Mouse (Mus musculus) granulocyte monocyte progenitor cell, adult 5-6 weeks (primary cell): ENCODE measurements around the gene 2010300C02Rik. TPM values are rescaled to one million over a fixed set of nuclear protein-coding genes. Genes with fewer than 3 reads are reported as not detected.
"Not testable (repeated sequence)": the region's sequence is repeated elsewhere in the genome, so short reads cannot be mapped to it uniquely, and the experiment has no call there.

Source experiments
- ATAC-seq: replicated peaks from 2 replicates; pipeline ENCODE4 v1.8.0; 2016; ENCODE audit warnings: mild to moderate bottlenecking, moderate TSS enrichment, inconsistent platforms; ENCODE audit not compliant: poor library complexity, severe bottlenecking
- total RNA-seq, 2 experiments: library from RNA; stranded (forward) in 1 of 2; stranded (reverse) in 1 of 2; fragments of 200-712, 200-1000 nt in 1 of 2; fragments of >200 nt in 1 of 2; fragmentation: Nextera tagmentation in 1 of 2; gene quantifications; 2 replicates each; pipeline ENCODE4 v1.2.3; 2014 to 2017

2010300C02Rik gene
- total RNA-seq, 2 experiments from 2014 or later, result not detected

GRCm38 (mm10) chr1:37594812-37595211 lies 125.1 kb downstream of the 2010300C02Rik start:
- ATAC-seq, result not testable (repeated sequence)

- peak; percentile 96 for ATAC-seq
These were observed 133.9 kb downstream of the 2010300C02Rik start for GRCm38 (mm10) chr1:37585809-37586480.

- no peak for ATAC-seq
These were observed 136.0 kb downstream of the 2010300C02Rik start for GRCm38 (mm10) chr1:37583795-37584464.

- ATAC-seq, result no peak
These were observed 136.7 kb downstream of the 2010300C02Rik start for GRCm38 (mm10) chr1:37583167-37583566.

DNA sequence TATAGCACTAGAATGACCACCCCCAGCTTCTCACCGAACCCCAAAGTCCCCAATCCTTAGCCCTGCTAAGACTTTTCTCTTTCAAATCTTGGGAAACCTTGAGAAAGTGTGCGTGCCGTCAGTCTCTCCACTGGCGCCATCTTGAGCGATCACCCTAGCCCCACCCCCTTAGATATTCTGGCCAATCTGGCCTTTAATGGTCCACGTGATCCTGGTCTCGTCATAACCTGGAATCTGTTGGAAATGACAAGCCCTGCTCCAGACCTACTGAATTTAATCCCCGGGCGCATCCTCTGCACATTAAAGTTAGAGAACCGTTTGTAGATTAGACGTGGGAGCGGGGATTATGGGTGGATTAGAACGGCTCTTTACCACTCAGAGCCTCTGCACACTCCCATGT lies 140.2 kb downstream of the 2010300C02Rik start:
- ATAC-seq, result no peak

DNA sequence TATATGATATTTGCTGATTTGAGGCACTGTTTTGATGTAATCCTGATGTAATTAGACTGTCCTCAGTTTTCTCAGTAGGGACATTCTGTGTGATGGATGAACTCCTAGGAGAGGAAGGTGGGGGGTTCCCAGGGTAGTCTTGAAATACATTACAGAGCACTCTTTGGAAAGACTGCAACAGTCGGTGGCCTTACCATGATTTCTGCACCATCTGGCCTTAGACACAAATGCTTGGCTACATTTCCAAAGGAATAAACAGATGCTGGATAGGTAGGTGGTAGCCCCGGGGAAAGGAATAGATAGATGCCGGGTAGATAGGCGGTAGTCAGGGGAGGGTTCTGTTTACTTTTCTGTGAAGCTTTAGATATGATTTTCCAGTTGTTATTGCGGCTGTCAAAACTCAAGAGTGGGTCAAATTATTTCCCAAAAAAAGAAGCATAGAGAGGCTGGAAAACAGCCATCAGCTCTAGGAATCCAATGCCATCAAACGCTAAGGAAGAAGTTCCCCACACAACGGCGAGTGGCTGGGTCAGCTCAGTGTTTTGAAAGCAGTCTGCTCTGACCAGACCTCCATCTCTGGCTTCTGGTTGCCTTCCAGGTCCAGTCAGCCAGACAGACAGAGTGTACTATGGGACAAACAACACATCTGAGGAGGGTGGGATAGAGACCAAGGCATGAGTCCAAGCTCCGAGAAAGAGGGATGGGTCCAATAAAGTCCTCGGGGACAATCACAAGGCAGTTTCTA lies 147.2 kb downstream of the 2010300C02Rik start:
- no peak for ATAC-seq

DNA sequence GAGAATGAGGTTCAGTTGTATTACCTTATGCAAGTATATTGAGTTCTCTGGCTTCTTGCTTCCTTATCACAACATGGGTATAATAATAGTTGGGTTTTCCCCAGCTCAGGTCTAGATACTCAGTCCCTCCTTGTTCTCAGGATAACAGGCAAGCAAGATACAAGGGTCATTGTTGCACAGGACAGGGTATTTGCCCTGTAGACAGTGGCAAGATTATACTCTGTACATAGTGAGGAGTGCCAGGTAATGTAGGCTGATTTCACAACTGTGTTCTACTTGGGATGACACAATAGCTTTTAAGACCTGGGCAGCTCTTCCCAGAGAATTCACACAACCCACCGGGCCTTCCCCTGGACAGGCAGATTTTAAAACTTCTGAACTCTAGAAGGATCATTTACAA lies 151.5 kb downstream of the 2010300C02Rik start:
- ATAC-seq, result no peak

DNA sequence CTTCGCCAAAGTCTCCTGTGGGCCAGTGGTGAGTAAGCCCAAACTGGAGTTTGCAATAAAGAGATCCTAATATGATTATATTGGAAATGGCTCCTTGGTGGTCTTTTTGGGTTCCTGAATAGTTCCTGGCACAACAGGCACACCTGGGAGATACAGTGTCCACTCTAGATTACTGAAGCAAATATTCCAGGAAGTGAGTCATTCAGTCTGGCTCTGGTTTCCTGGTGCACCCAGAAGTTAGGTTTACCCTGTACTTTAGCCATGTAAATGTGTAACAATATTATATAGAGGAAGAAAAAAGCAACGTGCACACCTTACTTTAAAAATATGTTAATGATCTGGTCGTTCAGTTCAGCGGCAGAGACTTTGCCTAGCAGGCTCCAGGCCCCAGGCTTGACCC lies 153.1 kb downstream of the 2010300C02Rik start:
- ATAC-seq, result no peak

GRCm38 (mm10) chr1:37566344-37566743 lies 153.5 kb downstream of the 2010300C02Rik start:
- ATAC-seq, result no peak

- no peak for ATAC-seq
These were observed 154.5 kb downstream of the 2010300C02Rik start for GRCm38 (mm10) chr1:37565396-37565795.

DNA sequence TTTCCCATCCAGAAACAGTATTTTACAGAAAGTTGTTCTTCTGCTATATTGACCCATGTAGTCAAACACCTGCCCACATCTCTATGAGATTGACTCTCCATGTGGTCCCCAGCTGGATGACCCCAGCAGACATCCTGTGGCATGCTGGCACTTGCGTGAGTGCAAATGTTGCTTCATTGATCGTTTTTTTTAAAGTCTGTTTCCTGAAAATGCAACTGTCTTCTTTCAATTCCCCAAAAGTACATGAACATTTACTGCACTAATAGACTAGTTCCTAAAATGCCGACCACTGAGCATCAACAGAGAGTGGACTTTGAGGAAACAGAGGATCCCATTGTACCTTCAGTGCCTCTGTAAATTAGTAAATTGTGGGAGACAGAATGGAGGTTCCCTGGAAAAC lies 157.9 kb downstream of the 2010300C02Rik start:
- peak; percentile 87 for ATAC-seq

Other genes with a start within 250 kb of the 2010300C02Rik start
- 11.3 and 12.9 TPM in 2 replicates for gene Mgat4a, start 179.1 kb downstream of the 2010300C02Rik start, total RNA-seq (2014; fragmentation: Nextera tagmentation)
- 12.9 and 16.0 TPM in 2 replicates for gene Mgat4a, start 179.1 kb downstream of the 2010300C02Rik start, total RNA-seq (2017)
- 5.7 TPM in 2 replicates for gene Tsga10, start 146.3 kb upstream of the 2010300C02Rik start, total RNA-seq (2014; fragmentation: Nextera tagmentation)
- gene Tsga10, start 146.3 kb upstream of the 2010300C02Rik start, total RNA-seq (2017), result 8.1 and 8.2 TPM in 2 replicates
- gene Lipt1, start 151.7 kb upstream of the 2010300C02Rik start, total RNA-seq (2014; fragmentation: Nextera tagmentation), result 6.0 and 6.8 TPM in 2 replicates
- 4.0 and 5.3 TPM in 2 replicates for gene Lipt1, start 151.7 kb upstream of the 2010300C02Rik start, total RNA-seq (2017)
- 17.2 and 32.3 TPM in 2 replicates for gene Mitd1, start 170.3 kb upstream of the 2010300C02Rik start, total RNA-seq (2014; fragmentation: Nextera tagmentation)
- 24.0 and 39.4 TPM in 2 replicates for gene Mitd1, start 170.3 kb upstream of the 2010300C02Rik start, total RNA-seq (2017)
- gene Mrpl30, start 170.4 kb upstream of the 2010300C02Rik start, total RNA-seq (2014; fragmentation: Nextera tagmentation), result 213 and 226 TPM in 2 replicates
- gene Mrpl30, start 170.4 kb upstream of the 2010300C02Rik start, total RNA-seq (2017), result 145 and 266 TPM in 2 replicates
- not detected in 2 replicates for gene Lyg2, start 196.4 kb upstream of the 2010300C02Rik start, total RNA-seq (2014; fragmentation: Nextera tagmentation)
- gene Lyg2, start 196.4 kb upstream of the 2010300C02Rik start, total RNA-seq (2017), result not detected in 2 replicates
- not detected in 2 replicates for gene Lyg1, start 237.7 kb upstream of the 2010300C02Rik start, total RNA-seq (2014; fragmentation: Nextera tagmentation)
- gene Lyg1, start 237.7 kb upstream of the 2010300C02Rik start, total RNA-seq (2017), result not detected in 2 replicates